Mouse (Mus musculus) megakaryocyte, embryonic 14.5 days (primary cell): ENCODE measurements around the gene Tex11.
"Not testable (repeated sequence)": the region's sequence is repeated elsewhere in the genome, so short reads cannot be mapped to it uniquely, and the experiment has no call there.

ENCODE experiments used
- FLI1 ChIP-seq: IDR thresholded peaks from 2 replicates; pipeline ENCODE4 v1.6.1; 2012; ENCODE audit warnings: low read length, inconsistent platforms, mixed read lengths
- GATA1 ChIP-seq: IDR thresholded peaks from 3 replicates; pipeline ENCODE4 v1.6.1; 2012; ENCODE audit warnings: mixed read lengths, low read length, inconsistent platforms, borderline replicate concordance

DNA sequence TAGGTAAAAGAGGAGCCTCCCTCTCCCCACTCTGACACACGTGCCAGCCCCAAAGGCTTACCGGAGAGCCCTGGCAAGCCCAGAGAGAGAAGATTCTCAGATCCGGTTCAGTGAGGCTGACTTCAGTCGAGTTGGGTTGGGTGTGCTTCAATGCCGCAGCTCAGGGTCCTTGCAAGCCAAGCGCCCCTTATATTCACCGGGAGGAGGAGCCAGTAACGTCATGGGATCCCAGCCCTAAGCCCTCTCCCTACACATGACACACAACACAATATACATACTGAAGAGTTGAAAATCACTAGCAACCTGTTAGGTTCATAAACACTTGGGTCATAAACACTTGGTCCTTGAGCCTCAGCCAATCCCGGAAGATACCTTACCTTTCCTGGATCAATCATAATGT, 25.7 kb upstream of the Tex11 start:
- not testable (repeated sequence) for TF ChIP-seq GATA1, FLI1
